Mouse (Mus musculus) megakaryocyte, embryonic 14.5 days (primary cell): Measurements from ENCODE around the gene Cdh16. TPM values are rescaled to one million over a fixed set of nuclear protein-coding genes. Genes with fewer than 3 reads are reported as not detected.
A peak's percentile ranks its signal among the peaks of the same experiment; 100 is the strongest.
"Not testable (repeated sequence)": the region's sequence is repeated elsewhere in the genome, so short reads cannot be mapped to it uniquely, and the experiment has no call there.

Experiments used
- H3K27me3 ChIP-seq: replicated peaks from 2 replicates; pipeline ENCODE3; 2012; ENCODE audit warnings: inconsistent platforms
- H3K36me3 ChIP-seq: replicated peaks from 2 replicates; pipeline ENCODE3; 2012; ENCODE audit warnings: low read length, inconsistent platforms, mixed read lengths
- H3K4me1 ChIP-seq: 2 replicates; pipeline ENCODE4 v1.6.1; 2012; ENCODE audit warnings: inconsistent platforms
- H3K4me3 ChIP-seq: replicated peaks from 2 replicates; pipeline ENCODE3; 2012; ENCODE audit warnings: moderate library complexity, mild to moderate bottlenecking, inconsistent platforms
- H3K9me3 ChIP-seq: 2 replicates; pipeline ENCODE4 v1.6.1; 2012; ENCODE audit warnings: inconsistent platforms
- FLI1 ChIP-seq: IDR thresholded peaks from 2 replicates; pipeline ENCODE4 v1.6.1; 2012; ENCODE audit warnings: low read length, inconsistent platforms, mixed read lengths
- GATA1 ChIP-seq: IDR thresholded peaks from 3 replicates; pipeline ENCODE4 v1.6.1; 2012; ENCODE audit warnings: mixed read lengths, low read length, inconsistent platforms, borderline replicate concordance
- polyA plus RNA-seq: library from polyadenylated mRNA; stranded (reverse); fragments of >175 nt; gene quantifications from 2 replicates; pipeline ENCODE4 v1.2.3, GENCODE M21; 2012; ENCODE audit warnings: low replicate concordance; ENCODE audit not compliant: insufficient read depth

Cdh16 gene
- not detected in 2 replicates for polyA plus RNA-seq

GRCm38 (mm10) chr8:104624161-104624560 lies at the start of gene Cdh16:
Gene Cdh16 (minus strand): TSS chr8:104624396.
- TF ChIP-seq FLI1 (no peak), GATA1 (no peak)
- H3K9me3 ChIP-seq, result peaks cover 5% of the 10 kb centered on the region
- peaks cover 36% of the 10 kb centered on the region for H3K4me1 ChIP-seq
- H3K27me3 ChIP-seq, result peaks cover 37% of the 10 kb centered on the region
- no peak within 1 kb of the TSS for H3K4me3 ChIP-seq
- H3K36me3 ChIP-seq, result peaks cover 6% of the 10 kb centered on the region

- H3K4me3 ChIP-seq, result no peak overlapping the region
- no peaks in the 10 kb centered on the region for H3K9me3 ChIP-seq
- TF ChIP-seq GATA1, result no peak
- no peak for TF ChIP-seq FLI1
- H3K36me3 ChIP-seq, result no peaks in the 10 kb centered on the region
- peaks cover 37% of the 10 kb centered on the region for H3K4me1 ChIP-seq
- peaks cover 8% of the 10 kb centered on the region for H3K27me3 ChIP-seq
Measured at GRCm38 (mm10) chr8:104655614-104656013, 31.4 kb upstream of the Cdh16 start.

GRCm38 (mm10) chr8:104654984-104655383 lies 30.8 kb upstream of the Cdh16 start:
- TF ChIP-seq FLI1 (no peak), GATA1 (no peak)
- peaks cover 32% of the 10 kb centered on the region for H3K4me1 ChIP-seq
- no peaks in the 10 kb centered on the region for H3K36me3 ChIP-seq
- peaks cover 2% of the 10 kb centered on the region for H3K27me3 ChIP-seq
- H3K4me3 ChIP-seq, result no peak overlapping the region
- H3K9me3 ChIP-seq, result no peaks in the 10 kb centered on the region

GRCm38 (mm10) chr8:104644187-104644586 lies 20.0 kb upstream of the Cdh16 start:
- not testable (repeated sequence) for H3K9me3 ChIP-seq, H3K27me3 ChIP-seq, H3K4me3 ChIP-seq
- Histone ChIP-seq H3K36me3 (peaks cover 14% of the 10 kb centered on the region), H3K4me1 (peaks cover 35% of the 10 kb centered on the region)

- Histone ChIP-seq H3K4me1 (peaks cover 46% of the 10 kb centered on the region), H3K27me3 (no peaks in the 10 kb centered on the region), H3K9me3 (no peaks in the 10 kb centered on the region), H3K36me3 (peaks cover 32% of the 10 kb centered on the region), H3K4me3 (peak overlapping the region; percentile 98)
- TF ChIP-seq GATA1 (no peak), FLI1 (no peak)
Measured at GRCm38 (mm10) chr8:104642324-104642654, 18.1 kb upstream of the Cdh16 start.

- H3K27me3 ChIP-seq, result no peaks in the 10 kb centered on the region
- H3K9me3 ChIP-seq, result no peaks in the 10 kb centered on the region
- no peak for TF ChIP-seq GATA1
- no peak for TF ChIP-seq FLI1
- H3K4me1 ChIP-seq, result peaks cover 48% of the 10 kb centered on the region
- H3K36me3 ChIP-seq, result peaks cover 38% of the 10 kb centered on the region
- peak within 1 kb of the TSS; percentile 98 for H3K4me3 ChIP-seq
Measured at GRCm38 (mm10) chr8:104641426-104642323, 17.5 kb upstream of the Cdh16 start, which contains the start of gene Ciao2b. Gene Ciao2b (minus strand): TSS chr8:104641965.

- Histone ChIP-seq H3K9me3 (no peaks in the 10 kb centered on the region), H3K36me3 (peaks cover 46% of the 10 kb centered on the region), H3K4me3 (peak overlapping the region; percentile 98), H3K27me3 (no peaks in the 10 kb centered on the region), H3K4me1 (peaks cover 48% of the 10 kb centered on the region)
- TF ChIP-seq FLI1 (no peak), GATA1 (no peak)
Measured at GRCm38 (mm10) chr8:104640831-104641370, 16.7 kb upstream of the Cdh16 start.

- TF ChIP-seq GATA1, result no peak
- no peak for TF ChIP-seq FLI1
- Histone ChIP-seq H3K9me3 (no peaks in the 10 kb centered on the region), H3K4me1 (peaks cover 51% of the 10 kb centered on the region), H3K4me3 (peak overlapping the region; percentile 98), H3K36me3 (peaks cover 52% of the 10 kb centered on the region), H3K27me3 (no peaks in the 10 kb centered on the region)
Measured at GRCm38 (mm10) chr8:104640241-104640640, 16.0 kb upstream of the Cdh16 start.

- Histone ChIP-seq H3K9me3 (no peaks in the 10 kb centered on the region), H3K27me3 (no peaks in the 10 kb centered on the region), H3K36me3 (peaks cover 64% of the 10 kb centered on the region), H3K4me3 (no peak overlapping the region), H3K4me1 (peaks cover 53% of the 10 kb centered on the region)
- TF ChIP-seq GATA1 (no peak), FLI1 (no peak)
Measured at GRCm38 (mm10) chr8:104638010-104638409, 13.8 kb upstream of the Cdh16 start.

- Histone ChIP-seq H3K27me3 (peaks cover 6% of the 10 kb centered on the region), H3K36me3 (peaks cover 59% of the 10 kb centered on the region), H3K9me3 (no peaks in the 10 kb centered on the region), H3K4me3 (no peak overlapping the region), H3K4me1 (peaks cover 56% of the 10 kb centered on the region)
- no peak for TF ChIP-seq FLI1
Measured at GRCm38 (mm10) chr8:104635004-104635710, 11.0 kb upstream of the Cdh16 start.
